Mouse (Mus musculus): ENCODE results near the gene Cyfip2.

DNA sequence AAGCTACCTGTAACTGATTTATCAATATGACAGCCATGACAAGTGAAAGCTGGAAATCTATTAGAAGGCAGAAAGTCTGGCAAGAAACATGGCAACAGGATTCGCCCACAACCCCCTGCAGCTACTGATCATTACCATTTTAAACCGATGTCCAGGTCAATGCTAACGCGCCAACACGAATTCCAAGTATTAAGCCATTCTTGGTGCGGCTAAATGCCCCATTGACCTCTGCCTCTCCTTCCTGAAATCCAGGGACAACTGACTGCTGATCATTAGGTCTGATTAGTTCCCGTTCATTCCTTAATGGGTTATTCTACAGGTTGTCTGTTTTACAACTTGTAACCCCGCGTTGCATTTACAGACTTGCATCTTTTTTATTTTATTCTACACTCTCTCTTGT is 95.0 kb downstream of the Cyfip2 start:
- TF ChIP-seq CTCF (IDR thresholded peaks at IDR 0.05; ENCODE audit: low read depth) (no peak), EP300 (IDR thresholded peaks at IDR 0.05; ENCODE audit: low read depth) (no peak)
